Mouse (Mus musculus) adrenal gland, adult (tissue): Measurements from ENCODE around the gene Cnot9.
A peak's percentile ranks its signal among the peaks of the same experiment; 100 is the strongest.
"Not testable (repeated sequence)": the region's sequence is repeated elsewhere in the genome, so short reads cannot be mapped to it uniquely, and the experiment has no call there.

Source experiments
- DNase-seq, 2 experiments: peaks; one replicate each; pipeline ENCODE4 v3.0.0; 2022 to 2023; ENCODE audit warnings: low spot score in 1 of 2; ENCODE audit not compliant: inconsistent age in 2 of 2

Cnot9 gene

GRCm38 (mm10) chr1:74505721-74506464 is at the start of gene Cnot9:
TSS of gene Cnot9 (plus strand) at chr1:74506058.
- DNase-seq: peak; percentile 100

- DNase-seq: peak; percentile 46 to 82
Measured at GRCm38 (mm10) chr1:74460273-74460672, 45.6 kb upstream of the Cnot9 start.

- DNase-seq: no peak
Measured at GRCm38 (mm10) chr1:74485792-74486191, 20.1 kb upstream of the Cnot9 start.

- peak in 1 of 2 experiments; percentile 27 for DNase-seq
Measured at GRCm38 (mm10) chr1:74501106-74501505, 4.8 kb upstream of the Cnot9 start.

- DNase-seq: no peak
Measured at GRCm38 (mm10) chr1:74505393-74505720, 501 bp upstream of the Cnot9 start.

- DNase-seq: peak in 1 of 2 experiments; percentile 70
Measured at GRCm38 (mm10) chr1:74506471-74506881, 618 bp downstream of the Cnot9 start.

- no peak for DNase-seq
Measured at GRCm38 (mm10) chr1:74507780-74508179, 1.9 kb downstream of the Cnot9 start.

GRCm38 (mm10) chr1:74511306-74511705 is 5.4 kb downstream of the Cnot9 start:
- DNase-seq: no peak

- DNase-seq: not testable (repeated sequence)
Measured at GRCm38 (mm10) chr1:74512999-74513398, 7.1 kb downstream of the Cnot9 start.

GRCm38 (mm10) chr1:74519875-74520274 is 14.0 kb downstream of the Cnot9 start:
- DNase-seq: no peak

GRCm38 (mm10) chr1:74524746-74525145 is 18.9 kb downstream of the Cnot9 start:
- DNase-seq: no peak

GRCm38 (mm10) chr1:74528589-74528988 is 22.7 kb downstream of the Cnot9 start:
- DNase-seq: no peak

- DNase-seq: no peak
Measured at GRCm38 (mm10) chr1:74538650-74539049, 32.8 kb downstream of the Cnot9 start.

GRCm38 (mm10) chr1:74542451-74542961 is 36.6 kb downstream of the Cnot9 start, which contains the start of gene Plcd4:
TSS of gene Plcd4 (plus strand) at chr1:74542888.
- DNase-seq: peak; percentile 17 to 62

GRCm38 (mm10) chr1:74544184-74544583 is 38.3 kb downstream of the Cnot9 start, which contains the start of gene Usp37:
TSS of gene Usp37 (minus strand) at chr1:74544284.
- DNase-seq: no peak

- DNase-seq: no peak
Measured at GRCm38 (mm10) chr1:74559061-74559460, 53.2 kb downstream of the Cnot9 start.

GRCm38 (mm10) chr1:74565834-74566233 is 60.0 kb downstream of the Cnot9 start:
- no peak for DNase-seq

GRCm38 (mm10) chr1:74569739-74570719 is 64.2 kb downstream of the Cnot9 start:
- peak in 1 of 2 experiments; percentile 17 for DNase-seq
